Mouse (Mus musculus) bone marrow macrophage, adult 2 months (primary cell): ENCODE results near the gene Ddb2.

Source experiments
- CTCF ChIP-seq: IDR thresholded peaks from 2 replicates; pipeline ENCODE4 v1.5.1; 2012; ENCODE audit warnings: low read depth, mild to moderate bottlenecking, low read length, moderate library complexity
- POLR2A ChIP-seq: IDR thresholded peaks from 2 replicates; pipeline ENCODE4 v1.6.1; 2012; ENCODE audit warnings: mild to moderate bottlenecking, low read depth, low read length, borderline replicate concordance

DNA sequence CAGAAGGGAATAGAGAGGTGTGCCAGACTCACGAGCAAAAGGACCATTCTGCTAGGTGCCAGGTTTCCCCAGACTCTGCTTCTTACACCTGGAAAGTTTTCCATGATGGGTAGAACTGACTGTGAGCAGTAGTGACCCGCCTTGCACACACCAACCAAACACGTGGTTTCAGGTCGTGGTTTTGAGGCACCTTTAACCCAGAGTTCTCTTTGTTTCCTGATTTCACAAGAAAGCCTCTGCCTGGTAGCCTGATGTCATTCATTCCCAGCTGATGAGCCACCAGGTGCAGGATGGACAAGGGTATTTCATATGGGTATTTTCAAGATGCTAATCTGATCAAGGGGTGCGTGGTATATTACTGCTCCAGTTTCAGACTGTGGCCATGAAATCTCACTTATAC is 5.8 kb upstream of the Ddb2 start:
- no peak for TF ChIP-seq CTCF
- no peak for TF ChIP-seq POLR2A
